Mouse (Mus musculus): Measurements from ENCODE around the gene Hapln4. TPM values are rescaled to one million over a fixed set of nuclear protein-coding genes. Genes with fewer than 3 reads are reported as not detected.
"Not testable (repeated sequence)": the region's sequence is repeated elsewhere in the genome, so short reads cannot be mapped to it uniquely, and the experiment has no call there.

Gene Hapln4
- polyA plus RNA-seq (2014; fragmentation: Nextera tagmentation; extraction: Ambion mirVana) = 0.05 TPM in 1 of 2 replicates, not detected in the other

DNA sequence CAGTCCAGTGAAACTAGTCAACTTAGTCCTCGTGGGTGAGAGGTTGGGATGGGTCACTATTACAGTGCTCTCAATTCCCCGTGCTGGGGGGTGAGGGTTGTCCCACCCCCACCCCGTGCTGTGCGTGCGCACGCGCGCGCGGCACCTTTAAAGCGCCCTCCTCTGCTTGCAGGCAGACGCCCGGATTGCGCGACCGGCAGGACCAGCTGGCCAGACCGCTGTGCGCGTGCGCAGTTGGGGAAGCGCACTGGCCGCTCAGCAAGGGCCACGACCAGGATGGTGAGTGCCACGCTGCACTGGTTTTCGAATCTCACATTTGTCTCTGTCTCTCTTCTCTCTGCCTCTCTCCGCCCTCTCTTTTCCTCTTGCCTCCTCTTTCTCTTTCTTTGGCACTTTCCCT is at the start of gene Hapln4:
Gene Hapln4 (plus strand): TSS at position 173 of the 400 bp plus-strand sequence.
- Histone ChIP-seq H3K36me3 (ENCODE audit: control insufficient read depth, insufficient read depth, low read length) (no peaks in the 10 kb centered on the region), H3K9me3 (ENCODE audit: control insufficient read depth, low read length) (no peaks in the 10 kb centered on the region), H3K4me3 (ENCODE audit: low read depth, low read length) (peak within 1 kb of the TSS; percentile 36), H3K4me2 (ENCODE audit: low read depth, low read length, severe bottlenecking) (peak within 1 kb of the TSS; percentile 60), H3K9ac (ENCODE audit: low read length) (0 out of 2 replicates have a peak within 1 kb of the TSS, but pooled peaks have one; percentile 37), H3K4me1 (replicated peaks; ENCODE audit: control insufficient read depth, insufficient read depth, low read length) (peaks cover 15% of the 10 kb centered on the region; the same call in 1 of the 2 replicates), H3K27me3 (ENCODE audit: control insufficient read depth, insufficient read depth, low read length) (peaks cover 57% of the 10 kb centered on the region), H3K27ac (ENCODE audit: low read depth, low read length) (no peak within 1 kb of the TSS)
- WGBS = under 1% methylated on average over 26 of the region's 26 CpGs
- ATAC-seq (replicated peaks; ENCODE audit: low FRiP score) (peak; percentile 19; the same call in 1 of the 2 replicates), DNase-seq (ENCODE audit: low spot score) (peak; percentile 85)

DNA sequence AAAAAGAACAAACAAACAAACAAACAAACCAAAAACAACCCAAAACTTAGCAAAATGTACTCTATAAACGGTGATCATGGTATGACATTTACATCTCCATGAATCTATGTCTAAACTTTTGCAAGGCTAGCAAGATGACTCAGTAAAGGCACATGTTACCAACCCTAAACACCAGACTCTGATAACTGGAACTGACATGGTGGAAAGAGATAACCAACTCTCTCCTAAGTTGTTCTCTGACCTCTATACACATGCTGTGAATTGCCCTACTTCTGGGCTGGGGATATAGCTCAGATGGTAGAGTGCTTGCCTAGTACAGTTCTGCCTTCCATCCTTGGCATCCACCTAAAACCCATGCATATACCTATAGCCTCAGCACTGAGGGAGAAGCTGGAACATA is 45.3 kb upstream of the Hapln4 start:
- H3K4me1 ChIP-seq (replicated peaks; ENCODE audit: control insufficient read depth, insufficient read depth, low read length) = peaks cover 8% of the 10 kb centered on the region; the same call in 1 of the 2 replicates
- H3K4me3 ChIP-seq (ENCODE audit: low read depth, low read length) = no peak overlapping the region
- ATAC-seq (replicated peaks; ENCODE audit: low FRiP score) (no peak), DNase-seq (ENCODE audit: low spot score) (no peak)
- H3K36me3 ChIP-seq (ENCODE audit: control insufficient read depth, insufficient read depth, low read length) = no peaks in the 10 kb centered on the region
- no peak overlapping the region for H3K9ac ChIP-seq (ENCODE audit: low read length)
- H3K27me3 ChIP-seq (ENCODE audit: control insufficient read depth, insufficient read depth, low read length) = no peaks in the 10 kb centered on the region
- 87% methylated on average over 1 of the region's 1 CpGs for WGBS
- no peak overlapping the region for H3K27ac ChIP-seq (ENCODE audit: low read depth, low read length)
- no peaks in the 10 kb centered on the region for H3K9me3 ChIP-seq (ENCODE audit: control insufficient read depth, low read length)
- H3K4me2 ChIP-seq (ENCODE audit: low read depth, low read length, severe bottlenecking) = no peak overlapping the region

DNA sequence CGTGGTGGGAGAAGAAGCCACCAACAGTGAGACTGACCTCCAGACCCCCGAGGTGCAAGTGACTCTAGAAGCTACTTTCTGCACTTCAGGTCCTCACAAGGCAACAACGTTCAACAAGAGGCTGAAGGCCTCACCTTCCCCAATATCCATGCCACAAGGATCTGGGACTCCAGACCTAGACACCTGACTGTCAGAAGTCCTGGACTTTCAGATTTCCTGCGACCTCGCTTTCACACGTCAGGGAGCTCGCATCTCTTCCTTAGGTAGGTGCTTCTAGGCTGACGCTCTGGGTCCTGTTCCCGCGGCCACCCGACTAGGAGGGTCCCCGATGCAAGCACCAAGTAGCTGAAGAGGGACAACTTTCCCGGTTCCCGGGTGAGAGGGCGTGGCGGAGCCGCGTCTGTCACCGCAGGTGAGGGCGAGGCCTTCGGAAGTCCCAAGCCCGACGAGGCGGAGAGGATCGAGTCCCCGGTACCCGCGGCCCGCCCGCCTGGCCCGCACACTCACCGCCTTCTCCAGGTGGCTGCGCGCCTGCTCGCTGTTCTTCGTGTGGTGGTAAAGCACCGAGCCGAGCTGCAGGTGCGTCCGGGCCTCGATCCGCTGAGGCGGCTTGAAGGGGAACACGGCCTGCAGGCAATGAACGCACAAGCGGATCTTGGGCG is 41.2 kb upstream of the Hapln4 start:
- peaks cover 8% of the 10 kb centered on the region; the same call in 1 of the 2 replicates for H3K4me1 ChIP-seq (replicated peaks; ENCODE audit: control insufficient read depth, insufficient read depth, low read length)
- WGBS = 2% methylated on average over 47 of the region's 47 CpGs

DNA sequence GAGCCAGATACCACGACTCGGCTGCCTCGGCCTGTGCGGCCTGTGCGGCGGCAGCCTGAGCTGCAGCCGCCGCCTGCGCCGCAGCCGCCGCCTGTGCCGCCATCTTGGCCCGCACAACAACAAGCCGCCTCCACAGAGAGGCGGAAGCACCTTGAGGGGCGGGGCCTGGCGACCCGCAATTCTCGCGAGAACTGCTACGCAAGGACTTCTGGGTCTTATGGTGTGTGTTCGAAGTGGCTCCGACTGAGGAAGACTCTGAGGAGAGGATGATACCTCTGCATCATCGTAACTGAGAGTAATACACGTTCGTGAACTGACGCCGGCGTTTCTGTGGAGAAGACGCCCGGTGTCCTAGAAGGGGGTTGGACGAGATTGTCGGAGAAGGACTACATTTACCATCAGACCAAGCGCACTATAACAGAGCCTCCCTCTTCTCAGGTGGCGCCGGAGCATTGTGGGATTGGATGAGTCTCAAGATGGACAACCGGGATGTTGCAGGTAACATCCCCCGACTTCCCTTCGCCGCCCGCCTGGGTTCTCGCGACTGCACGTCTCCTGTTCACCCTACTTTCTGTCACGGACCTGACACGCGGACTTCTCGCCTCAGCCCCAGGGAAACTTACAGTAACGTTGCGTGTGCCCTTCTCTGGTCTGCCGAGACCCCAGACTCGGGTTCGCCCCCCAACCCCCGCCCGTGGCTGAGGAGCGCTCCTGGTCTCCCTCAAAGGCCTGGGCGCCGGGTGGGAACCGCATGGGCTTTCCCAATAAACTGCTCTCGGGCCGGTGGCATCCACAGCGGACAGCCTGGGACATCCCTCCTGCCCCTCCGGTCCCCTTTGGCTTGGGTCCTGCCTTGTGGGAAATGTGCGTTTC is 40.4 kb upstream of the Hapln4 start, which contains the start of the genes Mau2 and Sugp1:
Gene Mau2 (minus strand): TSS at position 152 of the 873 bp plus-strand sequence.
Gene Sugp1 (plus strand): TSS at position 231 of the 873 bp plus-strand sequence.
- peak within 1 kb of the TSS; percentile 91 for H3K4me2 ChIP-seq (ENCODE audit: low read depth, low read length, severe bottlenecking)
- WGBS = under 1% methylated on average over 65 of the region's 65 CpGs
- H3K27ac ChIP-seq (ENCODE audit: low read depth, low read length) = no peak within 1 kb of the TSS
- H3K9me3 ChIP-seq (ENCODE audit: control insufficient read depth, low read length) = no peaks in the 10 kb centered on the region
- ATAC-seq (replicated peaks; ENCODE audit: low FRiP score) = peak; percentile 96
- peak within 1 kb of the TSS; percentile 80 for H3K9ac ChIP-seq (ENCODE audit: low read length)
- peak within 1 kb of the TSS; percentile 95 for H3K4me3 ChIP-seq (ENCODE audit: low read depth, low read length)
- peaks cover 8% of the 10 kb centered on the region; the same call in 1 of the 2 replicates for H3K4me1 ChIP-seq (replicated peaks; ENCODE audit: control insufficient read depth, insufficient read depth, low read length)
- no peaks in the 10 kb centered on the region for H3K27me3 ChIP-seq (ENCODE audit: control insufficient read depth, insufficient read depth, low read length)
- H3K36me3 ChIP-seq (ENCODE audit: control insufficient read depth, insufficient read depth, low read length) = no peaks in the 10 kb centered on the region
- peak; percentile 97 for DNase-seq (ENCODE audit: low spot score)

More for the DNA sequence above, 41.2 kb upstream of the Hapln4 start:
- H3K9me3 ChIP-seq (ENCODE audit: control insufficient read depth, low read length) = no peaks in the 10 kb centered on the region
- H3K27me3 ChIP-seq (ENCODE audit: control insufficient read depth, insufficient read depth, low read length) = no peaks in the 10 kb centered on the region
- DNase-seq (ENCODE audit: low spot score) (no peak), ATAC-seq (replicated peaks; ENCODE audit: low FRiP score) (peak; percentile 27)
- no peak overlapping the region for H3K27ac ChIP-seq (ENCODE audit: low read depth, low read length)
- H3K9ac ChIP-seq (ENCODE audit: low read length) = peak overlapping the region; percentile 80
- no peaks in the 10 kb centered on the region for H3K36me3 ChIP-seq (ENCODE audit: control insufficient read depth, insufficient read depth, low read length)
- H3K4me2 ChIP-seq (ENCODE audit: low read depth, low read length, severe bottlenecking) = peak overlapping the region; percentile 91
- peak overlapping the region; percentile 95 for H3K4me3 ChIP-seq (ENCODE audit: low read depth, low read length)

DNA sequence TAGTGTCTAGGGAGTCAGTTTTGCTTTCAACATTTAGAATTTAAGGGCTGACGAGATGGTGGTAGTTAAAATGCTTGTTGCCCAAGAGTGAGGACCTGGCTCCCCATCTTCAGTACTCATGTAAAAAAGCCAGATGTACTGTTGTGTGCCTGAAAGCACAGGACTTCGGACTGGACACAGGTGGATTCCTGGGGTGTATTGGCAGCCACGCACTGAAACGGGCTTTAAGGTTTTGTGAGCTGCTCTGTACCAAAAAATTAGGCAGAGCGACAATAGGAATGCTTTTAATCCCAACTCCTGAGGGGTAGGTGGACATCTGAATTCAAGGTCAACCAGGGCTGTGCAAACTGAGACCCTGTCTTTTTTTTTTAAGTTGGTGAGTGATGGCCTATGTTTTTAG is 39.3 kb upstream of the Hapln4 start:
- no peaks in the 10 kb centered on the region for H3K27me3 ChIP-seq (ENCODE audit: control insufficient read depth, insufficient read depth, low read length)
- no peak overlapping the region; the same call in 1 of the 2 replicates for H3K4me2 ChIP-seq (ENCODE audit: low read depth, low read length, severe bottlenecking)
- H3K4me3 ChIP-seq (ENCODE audit: low read depth, low read length) = no peak overlapping the region
- no peak overlapping the region for H3K27ac ChIP-seq (ENCODE audit: low read depth, low read length)
- H3K36me3 ChIP-seq (ENCODE audit: control insufficient read depth, insufficient read depth, low read length) = no peaks in the 10 kb centered on the region
- DNase-seq (ENCODE audit: low spot score) (no peak), ATAC-seq (replicated peaks; ENCODE audit: low FRiP score) (no peak)
- peaks cover 8% of the 10 kb centered on the region; the same call in 1 of the 2 replicates for H3K4me1 ChIP-seq (replicated peaks; ENCODE audit: control insufficient read depth, insufficient read depth, low read length)
- no peak overlapping the region for H3K9ac ChIP-seq (ENCODE audit: low read length)
- H3K9me3 ChIP-seq (ENCODE audit: control insufficient read depth, low read length) = no peaks in the 10 kb centered on the region
- 88% methylated on average over 5 of the region's 5 CpGs for WGBS

DNA sequence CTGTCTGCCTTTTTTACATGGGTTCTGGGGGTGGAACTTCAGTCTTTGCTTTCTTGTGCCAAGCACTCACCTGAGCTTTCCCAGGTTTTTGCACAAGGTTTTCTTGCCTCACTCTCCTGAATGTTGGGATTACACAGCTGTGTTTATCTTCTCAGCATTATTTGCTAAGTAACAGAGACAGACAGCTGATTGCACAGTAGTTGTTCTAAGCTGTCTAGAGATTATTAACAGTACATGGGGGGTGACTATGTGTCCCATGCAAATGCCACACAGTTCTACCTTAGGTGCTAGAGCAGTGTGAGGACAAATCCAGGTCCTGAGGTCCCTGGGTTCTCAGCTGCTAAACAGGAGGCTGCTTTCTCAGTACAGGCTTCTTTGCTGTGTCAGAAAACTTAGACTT is 33.6 kb upstream of the Hapln4 start:
- ATAC-seq (replicated peaks; ENCODE audit: low FRiP score) = no peak
- Histone ChIP-seq H3K27ac (ENCODE audit: low read depth, low read length) (no peak overlapping the region), H3K9ac (ENCODE audit: low read length) (no peak overlapping the region), H3K27me3 (ENCODE audit: control insufficient read depth, insufficient read depth, low read length) (no peaks in the 10 kb centered on the region), H3K36me3 (ENCODE audit: control insufficient read depth, insufficient read depth, low read length) (peaks cover 9% of the 10 kb centered on the region), H3K4me2 (ENCODE audit: low read depth, low read length, severe bottlenecking) (no peak overlapping the region), H3K4me3 (ENCODE audit: low read depth, low read length) (no peak overlapping the region), H3K9me3 (ENCODE audit: control insufficient read depth, low read length) (no peaks in the 10 kb centered on the region), H3K4me1 (replicated peaks; ENCODE audit: control insufficient read depth, insufficient read depth, low read length) (no peaks in the 10 kb centered on the region)
- no peak for DNase-seq (ENCODE audit: low spot score)

DNA sequence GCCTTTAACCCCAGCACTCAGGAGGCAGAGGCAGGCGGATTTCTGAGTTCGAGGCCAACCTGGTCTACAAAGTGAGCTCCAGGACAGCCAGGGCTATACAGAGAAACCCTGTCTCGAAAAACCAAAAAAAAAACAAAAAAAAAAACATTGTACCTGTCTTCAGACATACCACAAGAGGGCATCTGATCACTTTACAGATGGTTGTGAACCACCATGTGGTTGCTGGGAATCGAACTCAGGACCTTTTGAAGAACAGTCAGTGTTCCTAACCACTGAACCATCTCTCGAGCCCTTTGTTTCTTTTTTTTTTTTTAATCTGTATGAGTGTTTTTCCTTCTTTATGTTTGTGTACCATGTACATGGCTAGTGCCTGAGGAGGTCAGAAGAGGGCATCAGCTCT is 32.8 kb upstream of the Hapln4 start:
- not testable (repeated sequence) for H3K9me3 ChIP-seq (ENCODE audit: control insufficient read depth, low read length); H3K4me3 ChIP-seq (ENCODE audit: low read depth, low read length); H3K36me3 ChIP-seq (ENCODE audit: control insufficient read depth, insufficient read depth, low read length); H3K27me3 ChIP-seq (ENCODE audit: control insufficient read depth, insufficient read depth, low read length); H3K4me2 ChIP-seq (ENCODE audit: low read depth, low read length, severe bottlenecking); DNase-seq (ENCODE audit: low spot score); H3K9ac ChIP-seq (ENCODE audit: low read length); H3K27ac ChIP-seq (ENCODE audit: low read depth, low read length); ATAC-seq (replicated peaks; ENCODE audit: low FRiP score); H3K4me1 ChIP-seq (replicated peaks; ENCODE audit: control insufficient read depth, insufficient read depth, low read length)
- WGBS = 93% methylated on average over 5 of the region's 5 CpGs

DNA sequence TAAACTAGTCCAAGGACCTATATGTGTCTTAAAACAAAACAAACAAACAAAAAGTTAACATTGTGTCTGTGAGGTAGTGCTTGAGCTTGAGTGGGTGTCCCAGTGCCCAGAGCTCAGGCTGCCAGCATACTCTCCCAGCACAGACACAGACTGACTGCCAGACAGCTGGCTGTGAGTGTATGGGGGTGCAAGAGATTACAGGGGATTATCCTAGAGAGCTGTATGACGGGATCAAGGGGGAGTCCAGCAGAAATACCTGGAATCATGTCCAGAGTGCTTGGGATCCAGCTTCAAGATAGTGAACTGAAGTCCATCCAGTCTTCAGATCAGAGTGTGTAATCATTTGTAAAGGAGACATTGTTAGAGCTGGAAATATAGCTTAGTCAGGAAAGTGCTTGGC is 25.5 kb upstream of the Hapln4 start:
- Histone ChIP-seq H3K36me3 (ENCODE audit: control insufficient read depth, insufficient read depth, low read length) (peaks cover 9% of the 10 kb centered on the region), H3K27ac (ENCODE audit: low read depth, low read length) (no peak overlapping the region), H3K9me3 (ENCODE audit: control insufficient read depth, low read length) (no peaks in the 10 kb centered on the region), H3K4me1 (replicated peaks; ENCODE audit: control insufficient read depth, insufficient read depth, low read length) (no peaks in the 10 kb centered on the region), H3K4me2 (ENCODE audit: low read depth, low read length, severe bottlenecking) (no peak overlapping the region), H3K9ac (ENCODE audit: low read length) (no peak overlapping the region), H3K4me3 (ENCODE audit: low read depth, low read length) (no peak overlapping the region), H3K27me3 (ENCODE audit: control insufficient read depth, insufficient read depth, low read length) (no peaks in the 10 kb centered on the region)
- ATAC-seq (replicated peaks; ENCODE audit: low FRiP score) (no peak), DNase-seq (ENCODE audit: low spot score) (no peak)
- WGBS = 61% methylated on average over 1 of the region's 1 CpGs
